Mouse (Mus musculus) forebrain, embryonic 10.5 days (tissue): ENCODE data around the gene Gmpr2. TPM values are rescaled to one million over a fixed set of nuclear protein-coding genes. Genes with fewer than 3 reads are reported as not detected.

Experiments
- DNase-seq: peaks from one replicate; pipeline ENCODE4 v3.0.0-alpha.2; 2017; ENCODE audit warnings: low spot score; ENCODE audit errors: extremely low spot score
- H3K27ac ChIP-seq: fragments of 300-500 bp; sonication (generic); 2 replicates; pipeline ENCODE4 v1.5.1; 2016; ENCODE audit warnings: mild to moderate bottlenecking
- H3K27me3 ChIP-seq: fragments of 300-500 bp; sonication (generic); 2 replicates; pipeline ENCODE4 v1.6.1; 2016; ENCODE audit warnings: mild to moderate bottlenecking; ENCODE audit not compliant: poor library complexity, severe bottlenecking
- H3K36me3 ChIP-seq: fragments of 300-500 bp; sonication (generic); replicated peaks from 2 replicates; pipeline ENCODE4 v1.6.1; 2016; ENCODE audit warnings: mild to moderate bottlenecking, moderate library complexity
- H3K4me1 ChIP-seq: fragments of 300-500 bp; sonication (generic); 2 replicates; pipeline ENCODE4 v1.6.1; 2016
- H3K4me3 ChIP-seq: fragments of 300-500 bp; sonication (generic); 2 replicates; pipeline ENCODE4 v1.5.1; 2016; ENCODE audit warnings: mild to moderate bottlenecking, moderate library complexity
- H3K9me3 ChIP-seq: fragments of 300-500 bp; sonication (generic); 2 replicates; pipeline ENCODE4 v1.6.1; 2016; ENCODE audit warnings: mild to moderate bottlenecking, moderate library complexity
- WGBS: fragments of 180-500 bp; shearing (Covaris S2); methylation state at CpG from one replicate; pipeline ENCODE4 v1.1.7; 2016; 5-methylcytosine and 5-hydroxymethylcytosine counted together
- polyA plus RNA-seq: library from polyadenylated mRNA; unstranded; fragments of >200 nt; fragmentation: Nextera tagmentation; extraction: Ambion mirVana; gene quantifications from 2 replicates; pipeline ENCODE4 v1.2.1, GENCODE M21; 2016

Gene Gmpr2
- 59.9 and 62.4 TPM in 2 replicates for polyA plus RNA-seq

- DNase-seq = peak; percentile 93
- Histone ChIP-seq H3K27ac (peak within 1 kb of the TSS; percentile 96), H3K4me1 (peaks cover 24% of the 10 kb centered on the region), H3K4me3 (peak within 1 kb of the TSS; percentile 71), H3K9me3 (no peaks in the 10 kb centered on the region), H3K36me3 (peaks cover 40% of the 10 kb centered on the region), H3K27me3 (no peaks in the 10 kb centered on the region)
- whole genome bisulfite sequencing = under 1% methylated on average over 38 of the region's 38 CpGs
Observed at GRCm38 (mm10) chr14:55671833-55672740, at the start of gene Gmpr2, which contains the start of gene Nedd8. Gmpr2 (plus strand) TSS chr14:55671941. Nedd8 (minus strand) TSS chr14:55672124.

GRCm38 (mm10) chr14:55628077-55628827, 43.5 kb upstream of the Gmpr2 start:
- Histone ChIP-seq H3K9me3 (no peaks in the 10 kb centered on the region), H3K4me3 (no peak overlapping the region), H3K27ac (no peak overlapping the region), H3K4me1 (no peaks in the 10 kb centered on the region), H3K36me3 (peaks cover 100% of the 10 kb centered on the region), H3K27me3 (no peaks in the 10 kb centered on the region)
- WGBS = 93% methylated on average over 27 of the region's 27 CpGs
- no peak for DNase-seq

- DNase-seq = no peak
- Histone ChIP-seq H3K9me3 (no peaks in the 10 kb centered on the region), H3K4me3 (no peak overlapping the region), H3K27ac (no peak overlapping the region), H3K4me1 (peaks cover 5% of the 10 kb centered on the region), H3K27me3 (no peaks in the 10 kb centered on the region), H3K36me3 (peaks cover 100% of the 10 kb centered on the region)
- 59% methylated on average over 5 of the region's 5 CpGs for WGBS
Observed at GRCm38 (mm10) chr14:55629312-55629711, 42.4 kb upstream of the Gmpr2 start.

DNA sequence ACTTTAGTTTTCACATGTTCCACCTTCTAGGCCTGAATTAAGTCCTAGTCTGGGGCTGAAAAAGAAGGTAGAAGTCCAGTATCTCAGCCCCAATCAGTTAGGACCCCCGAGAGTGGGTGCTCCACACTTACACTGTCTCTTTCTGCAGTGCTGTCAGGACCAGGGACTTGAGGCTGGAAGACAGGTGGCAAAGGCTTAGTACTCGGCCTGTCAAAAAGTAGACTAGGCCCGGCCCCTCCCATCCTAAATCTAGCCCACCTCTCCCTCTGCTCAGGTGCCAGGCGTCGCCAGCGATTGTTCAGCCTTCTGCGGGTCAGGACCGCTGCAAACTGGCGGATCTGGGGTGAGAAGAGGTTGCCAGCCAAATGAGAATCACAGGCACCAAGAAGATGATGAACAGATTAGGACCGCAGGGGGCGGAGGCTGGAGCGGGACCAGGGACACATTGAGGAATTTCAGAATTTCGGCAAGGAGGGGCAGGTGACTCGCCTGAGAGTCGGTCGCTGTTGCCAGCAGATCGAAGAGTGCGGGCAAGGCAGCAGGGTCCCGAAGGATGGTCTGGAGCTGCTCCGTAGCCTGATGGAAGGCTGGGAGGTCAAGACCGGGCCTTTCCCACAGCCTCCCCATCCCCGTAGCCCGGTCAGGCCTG, 36.7 kb upstream of the Gmpr2 start:
- Histone ChIP-seq H3K4me3 (peak overlapping the region; percentile 79), H3K27me3 (no peaks in the 10 kb centered on the region), H3K36me3 (peaks cover 85% of the 10 kb centered on the region), H3K4me1 (peaks cover 25% of the 10 kb centered on the region), H3K27ac (peak overlapping the region; percentile 88), H3K9me3 (no peaks in the 10 kb centered on the region)
- WGBS = 3% methylated on average over 23 of the region's 23 CpGs
- peak; percentile 36 for DNase-seq

DNA sequence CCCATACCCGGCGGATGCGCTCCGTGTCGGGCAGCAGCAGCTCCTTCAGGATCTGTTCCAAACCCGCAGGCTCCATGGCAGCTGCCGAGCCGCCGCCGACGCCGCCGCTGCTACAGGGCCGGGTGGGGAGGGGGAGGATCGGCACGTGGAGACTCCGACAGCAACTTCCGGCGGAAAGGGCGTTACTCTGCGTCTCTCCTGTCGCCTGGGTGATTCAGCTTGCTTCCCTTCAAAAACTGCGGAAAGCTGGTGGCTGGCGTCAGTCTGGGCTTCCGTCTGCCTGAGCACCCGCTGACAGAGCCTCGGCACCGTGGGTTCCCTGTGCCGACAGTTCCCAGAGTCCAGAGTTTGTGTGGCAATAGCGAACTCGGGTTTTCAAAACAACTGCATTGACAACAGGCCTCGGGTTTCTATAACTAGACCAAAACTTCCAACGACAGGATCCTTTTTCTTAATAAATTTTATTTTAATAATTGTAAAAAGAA, 36.2 kb upstream of the Gmpr2 start, which contains the start of gene Ipo4:
TSS of gene Ipo4 (minus strand) at position 435 of the 485 bp plus-strand sequence.
- peak; percentile 91 for DNase-seq
- peaks cover 25% of the 10 kb centered on the region for H3K4me1 ChIP-seq
- no peaks in the 10 kb centered on the region for H3K9me3 ChIP-seq
- peak within 1 kb of the TSS; percentile 79 for H3K4me3 ChIP-seq
- H3K27ac ChIP-seq = peak within 1 kb of the TSS; percentile 88
- WGBS = 3% methylated on average over 33 of the region's 33 CpGs
- no peaks in the 10 kb centered on the region for H3K27me3 ChIP-seq
- peaks cover 85% of the 10 kb centered on the region for H3K36me3 ChIP-seq

- no peak for DNase-seq
Observed at GRCm38 (mm10) chr14:55637795-55638194, 33.9 kb upstream of the Gmpr2 start, which contains the start of gene Gm49378. Gm49378 (minus strand) TSS chr14:55637895.

DNA sequence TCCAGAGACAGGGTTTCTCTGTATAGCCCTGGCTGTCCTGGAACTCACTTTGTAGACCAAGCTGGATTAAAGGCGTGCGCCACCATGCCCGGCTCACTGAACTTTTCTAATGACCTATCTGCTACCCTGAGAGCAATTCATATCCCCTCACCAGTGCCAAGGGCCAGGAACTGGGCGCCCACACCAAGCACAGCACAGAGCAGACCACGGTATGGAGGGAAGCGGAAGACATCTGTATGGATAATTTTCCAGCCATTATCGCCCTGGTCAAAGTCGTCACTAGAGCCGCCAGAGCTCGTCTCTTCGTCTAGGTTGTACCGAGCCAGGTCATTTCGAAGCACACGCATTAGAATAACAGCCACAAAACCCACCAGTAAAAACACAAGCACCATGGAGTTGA, 30.9 kb upstream of the Gmpr2 start:
- Histone ChIP-seq H3K36me3 (peaks cover 66% of the 10 kb centered on the region), H3K9me3 (no peaks in the 10 kb centered on the region), H3K27ac (no peak overlapping the region), H3K4me3 (no peak overlapping the region), H3K27me3 (no peaks in the 10 kb centered on the region), H3K4me1 (peaks cover 38% of the 10 kb centered on the region)
- 94% methylated on average over 14 of the region's 14 CpGs for WGBS
- DNase-seq = no peak

More at GRCm38 (mm10) chr14:55637795-55638194, 33.9 kb upstream of the Gmpr2 start, which contains the start of gene Gm49378:
- Histone ChIP-seq H3K4me3 (no peak within 1 kb of the TSS), H3K36me3 (peaks cover 76% of the 10 kb centered on the region), H3K27ac (no peak within 1 kb of the TSS), H3K27me3 (no peaks in the 10 kb centered on the region), H3K4me1 (peaks cover 40% of the 10 kb centered on the region), H3K9me3 (no peaks in the 10 kb centered on the region)
- 95% methylated on average over 9 of the region's 9 CpGs for WGBS

GRCm38 (mm10) chr14:55641291-55641690, 30.4 kb upstream of the Gmpr2 start:
- 96% methylated on average over 13 of the region's 13 CpGs for WGBS
- DNase-seq = no peak
- Histone ChIP-seq H3K36me3 (peaks cover 67% of the 10 kb centered on the region), H3K9me3 (no peaks in the 10 kb centered on the region), H3K27ac (no peak overlapping the region), H3K4me1 (peaks cover 34% of the 10 kb centered on the region), H3K27me3 (no peaks in the 10 kb centered on the region), H3K4me3 (no peak overlapping the region)

DNA sequence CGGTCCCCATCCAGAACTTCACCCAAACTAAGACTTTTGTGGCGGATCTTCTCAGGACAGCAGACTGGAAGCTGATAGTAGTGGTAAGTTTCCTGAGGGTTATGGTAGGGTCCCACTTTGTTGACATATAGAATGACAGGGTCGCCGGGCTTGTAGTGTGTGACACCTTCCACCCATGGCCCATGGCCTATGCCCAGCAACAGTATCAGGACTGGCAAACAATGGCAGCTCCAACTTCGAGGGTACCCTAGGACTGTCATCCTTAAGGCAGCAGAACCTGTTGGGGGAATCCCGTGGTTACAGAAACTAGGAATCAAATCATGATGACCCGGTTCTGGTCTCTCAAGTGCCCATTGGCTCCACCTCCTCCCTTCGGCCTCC, 29.1 kb upstream of the Gmpr2 start:
- Histone ChIP-seq H3K4me3 (peak overlapping the region; percentile 97), H3K36me3 (peaks cover 67% of the 10 kb centered on the region), H3K27me3 (no peaks in the 10 kb centered on the region), H3K9me3 (no peaks in the 10 kb centered on the region), H3K4me1 (peaks cover 32% of the 10 kb centered on the region), H3K27ac (peak overlapping the region; percentile 100)
- DNase-seq = no peak
- WGBS = 22% methylated on average over 8 of the region's 8 CpGs

DNA sequence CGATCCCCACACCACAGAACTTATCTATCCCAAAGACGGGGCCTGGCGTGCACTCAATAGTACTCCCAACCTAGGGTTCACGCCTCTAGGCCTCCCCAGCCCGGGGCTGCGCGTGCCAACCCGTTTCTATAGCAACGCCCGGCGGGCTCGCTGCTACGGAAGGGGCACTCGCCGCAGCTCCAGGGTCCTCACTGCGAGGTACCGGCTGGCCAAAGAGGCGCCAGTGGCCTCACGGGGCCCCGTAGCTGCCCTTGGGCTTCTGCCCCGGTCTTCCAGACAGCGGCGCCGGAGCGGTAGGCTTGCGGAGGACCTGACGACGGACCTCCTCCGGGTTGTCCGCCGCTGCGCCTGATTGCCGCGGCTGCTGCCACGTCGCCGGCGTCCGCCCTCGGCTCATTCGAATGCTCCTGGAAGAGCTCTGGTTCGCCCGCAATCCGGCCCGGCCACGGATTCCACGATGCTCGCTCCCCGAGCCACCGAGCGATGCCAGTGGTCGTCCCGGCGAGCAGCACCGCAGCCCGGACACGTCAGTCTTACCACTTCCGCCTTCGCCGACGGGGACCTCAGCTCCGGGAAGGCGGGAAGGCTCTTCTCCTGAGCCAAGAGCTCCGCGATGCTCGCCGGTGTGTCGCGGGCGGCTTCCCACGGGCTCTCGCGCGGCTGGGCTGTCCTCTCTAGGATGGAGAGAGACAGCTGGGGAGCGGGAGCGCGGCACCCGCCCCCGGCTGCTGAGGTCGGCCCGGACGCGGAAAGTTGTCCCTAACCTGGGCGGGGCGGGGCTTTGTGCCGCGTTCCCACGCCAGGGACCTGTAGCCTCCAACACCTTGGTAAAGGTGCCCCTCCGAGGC, 28.5 kb upstream of the Gmpr2 start, which contains the start of gene Tm9sf1:
TSS of gene Tm9sf1 (minus strand) at position 747 of the 848 bp plus-strand sequence.
- no peaks in the 10 kb centered on the region for H3K9me3 ChIP-seq
- peak within 1 kb of the TSS; percentile 100 for H3K27ac ChIP-seq
- peak within 1 kb of the TSS; percentile 97 for H3K4me3 ChIP-seq
- H3K4me1 ChIP-seq = peaks cover 32% of the 10 kb centered on the region
- H3K36me3 ChIP-seq = peaks cover 62% of the 10 kb centered on the region
- no peaks in the 10 kb centered on the region for H3K27me3 ChIP-seq
- WGBS = under 1% methylated on average over 89 of the region's 89 CpGs
- peak; percentile 85 for DNase-seq

- DNase-seq = no peak
- Histone ChIP-seq H3K4me1 (peaks cover 32% of the 10 kb centered on the region), H3K27ac (peak overlapping the region; percentile 100), H3K9me3 (no peaks in the 10 kb centered on the region), H3K27me3 (no peaks in the 10 kb centered on the region), H3K36me3 (peaks cover 51% of the 10 kb centered on the region), H3K4me3 (peak overlapping the region; percentile 97)
- WGBS = 34% methylated on average over 17 of the region's 17 CpGs
Observed at GRCm38 (mm10) chr14:55644261-55644888, 27.4 kb upstream of the Gmpr2 start.
